Mouse (Mus musculus): ENCODE measurements around the gene Gucy1b2.

The Gucy1b2 gene

DNA sequence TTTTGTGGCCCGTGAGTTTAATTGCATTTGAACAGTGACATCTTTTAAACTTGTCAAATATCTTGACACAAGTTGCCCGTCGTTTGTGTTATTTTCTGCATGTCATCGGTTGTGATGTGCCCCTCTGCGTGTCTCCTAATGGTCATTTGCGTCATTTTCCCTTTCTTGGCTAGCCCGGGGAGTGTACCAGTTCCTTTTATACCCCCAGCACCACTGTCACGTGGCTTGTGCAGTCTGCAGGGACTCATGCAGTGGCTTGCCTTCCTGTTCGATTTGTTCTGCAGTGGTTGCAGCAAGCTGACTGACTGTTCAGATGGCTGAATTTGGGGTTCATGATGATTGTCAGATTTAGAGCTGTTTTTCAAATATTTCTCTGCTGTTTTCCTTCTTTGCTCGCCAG, 82.1 kb downstream of the Gucy1b2 start:
- DNase-seq (ENCODE audit: low spot score in 2 of 2), result no peak

DNA sequence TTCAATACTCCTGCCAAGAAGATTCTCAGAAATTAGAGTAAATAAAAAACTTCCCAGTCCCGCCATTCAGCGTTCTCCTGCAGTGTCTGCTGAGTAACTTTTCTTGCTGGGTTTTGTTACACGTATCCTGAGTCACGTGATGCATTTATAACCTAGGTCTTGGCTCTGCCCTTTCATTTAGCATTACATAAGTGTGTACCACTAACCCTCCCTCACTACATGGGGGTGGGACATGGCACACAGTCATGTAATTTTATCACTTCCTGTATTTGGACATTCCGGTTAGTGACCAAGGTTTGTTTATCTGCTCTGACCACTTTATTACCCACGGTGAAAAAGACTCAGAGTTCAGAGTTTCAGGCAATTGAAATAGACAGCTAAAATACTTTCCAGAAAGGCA, 85.3 kb downstream of the Gucy1b2 start:
- no peak for DNase-seq (ENCODE audit: low spot score in 2 of 2)

DNA sequence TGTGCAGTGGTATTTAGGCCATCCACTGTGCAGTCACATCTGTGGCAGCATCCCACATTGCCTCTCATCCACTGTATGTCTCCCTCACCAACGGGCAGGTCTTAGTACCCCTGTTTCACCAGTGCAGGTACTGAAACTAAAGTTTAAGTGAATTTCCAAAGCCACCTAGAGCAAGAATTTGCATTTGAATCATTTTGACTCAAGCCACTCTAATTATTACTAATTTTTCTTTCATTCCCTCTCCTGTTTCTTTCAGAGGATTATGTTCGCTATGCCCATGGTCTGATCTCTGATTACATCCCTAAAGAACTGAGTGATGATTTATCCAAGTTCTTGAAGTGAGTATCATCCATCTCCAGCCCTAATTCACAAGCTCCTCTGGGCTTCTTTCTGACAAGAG, 92.3 kb downstream of the Gucy1b2 start:
- DNase-seq (ENCODE audit: low spot score in 2 of 2), result no peak

DNA sequence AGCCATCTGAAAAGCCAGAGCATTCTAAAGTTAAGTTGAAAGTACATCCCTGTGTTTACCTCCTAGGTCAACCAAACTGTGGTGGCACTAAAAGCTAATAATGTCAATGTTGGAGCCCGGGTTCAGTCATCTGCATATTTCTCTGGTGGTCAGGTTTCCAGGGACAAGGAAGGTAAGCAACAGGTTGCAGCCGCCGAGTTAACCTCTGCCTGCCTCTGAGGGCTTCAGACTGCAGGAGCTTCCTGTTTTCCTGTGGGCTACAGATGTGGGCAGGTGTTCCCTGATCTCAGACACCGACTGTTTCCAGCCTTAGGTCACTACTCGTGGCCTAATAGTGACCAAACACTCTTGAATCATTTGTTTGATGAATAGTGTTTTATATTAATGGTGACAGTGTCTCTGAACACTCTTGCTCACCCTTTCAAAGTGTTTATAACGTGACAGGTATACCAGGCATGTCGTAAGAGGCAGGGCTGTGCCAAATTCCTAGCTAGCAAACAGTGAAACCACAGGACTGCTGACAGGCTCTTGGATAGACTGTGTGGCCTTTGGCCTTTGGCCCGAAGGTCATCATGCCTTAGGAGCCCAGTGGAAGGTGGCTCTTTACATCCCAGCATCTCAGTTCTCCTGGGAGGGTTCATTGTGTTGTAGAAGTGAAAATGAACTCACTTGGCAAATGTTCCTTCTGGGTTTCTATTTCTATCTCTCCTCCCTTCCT, 94.7 kb downstream of the Gucy1b2 start:
- no peak for DNase-seq (ENCODE audit: low spot score in 2 of 2)

DNA sequence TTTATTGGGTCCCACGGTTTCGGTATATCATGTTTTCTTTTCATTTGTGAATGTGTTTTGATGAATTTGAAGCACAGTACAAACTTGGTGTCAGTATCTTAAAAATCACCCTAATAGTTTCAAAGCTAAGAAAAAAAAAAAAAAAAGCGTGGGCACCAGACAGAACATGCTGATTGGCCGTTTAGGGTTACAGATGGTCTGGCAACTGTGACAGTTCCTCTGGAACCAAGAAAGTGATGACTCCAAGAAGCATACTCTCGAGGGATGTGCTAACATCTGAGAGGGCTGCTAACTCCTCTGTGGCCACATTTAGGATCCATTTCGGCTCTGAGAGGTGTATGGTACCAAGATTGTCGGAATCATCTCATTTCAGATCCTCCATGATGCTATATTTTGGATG, 100.9 kb downstream of the Gucy1b2 start:
- no peak for DNase-seq (ENCODE audit: low spot score in 2 of 2)

DNA sequence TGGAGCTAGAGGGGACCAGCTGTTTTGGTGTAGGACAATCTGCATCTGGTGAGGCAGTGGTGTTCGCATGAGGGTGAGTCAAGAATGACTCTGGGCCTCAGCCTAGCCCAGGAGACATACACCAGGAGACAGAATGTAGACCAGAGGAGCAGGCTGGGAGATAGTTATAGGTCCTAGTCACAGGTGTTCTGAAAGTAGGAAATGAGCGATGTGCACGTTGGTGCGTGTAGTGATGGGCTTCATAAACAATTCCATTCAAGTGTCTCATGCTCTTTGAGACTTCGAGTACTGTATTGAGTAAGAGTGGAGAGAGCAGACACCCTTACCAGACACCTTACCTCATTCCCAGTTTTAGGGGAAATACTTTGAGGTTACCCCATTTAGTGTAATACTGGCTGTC, 102.3 kb downstream of the Gucy1b2 start:
- DNase-seq (ENCODE audit: low spot score in 2 of 2), result no peak

DNA sequence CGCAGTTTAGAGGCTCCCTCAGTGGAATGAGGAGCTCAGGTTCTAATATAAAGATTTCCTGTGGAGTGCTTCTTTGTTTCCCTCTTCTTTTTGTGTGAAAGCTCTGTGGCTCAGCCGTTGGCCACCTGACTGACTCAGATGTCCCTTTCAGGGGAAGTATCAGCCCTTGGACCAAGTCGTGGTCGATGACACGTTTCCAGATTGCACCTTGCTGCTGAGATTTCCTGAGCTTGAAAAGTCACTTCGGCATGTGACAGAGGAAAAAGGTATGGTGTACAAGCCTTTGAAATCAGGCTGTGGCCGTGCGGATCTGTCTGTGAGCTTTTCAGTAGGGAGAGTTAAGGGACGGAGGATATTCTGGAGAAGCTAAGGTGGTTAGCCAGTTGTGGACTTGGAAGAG, 102.7 kb downstream of the Gucy1b2 start:
- DNase-seq (ENCODE audit: low spot score in 2 of 2), result no peak

DNA sequence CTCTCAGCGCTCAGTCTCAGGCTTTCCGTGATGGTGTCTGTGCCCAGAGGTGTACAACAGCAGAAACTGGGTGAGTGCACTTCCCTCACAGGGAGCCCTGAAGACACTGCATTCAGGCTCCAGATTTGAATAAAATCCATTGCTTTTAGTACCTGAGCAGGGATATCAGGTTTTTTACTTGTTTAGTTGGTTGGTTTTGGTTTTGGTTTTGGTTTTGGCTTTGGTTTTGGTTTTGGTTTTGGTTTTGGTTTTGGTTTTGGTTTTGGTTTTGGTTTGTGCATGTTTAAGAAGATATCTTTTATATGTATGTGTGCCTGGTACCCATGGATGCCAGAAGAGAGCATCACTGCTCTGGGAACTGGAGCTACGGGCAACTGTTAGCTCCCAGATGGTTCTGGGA, 105.2 kb downstream of the Gucy1b2 start:
- no peak for DNase-seq (ENCODE audit: low spot score in 2 of 2)

DNA sequence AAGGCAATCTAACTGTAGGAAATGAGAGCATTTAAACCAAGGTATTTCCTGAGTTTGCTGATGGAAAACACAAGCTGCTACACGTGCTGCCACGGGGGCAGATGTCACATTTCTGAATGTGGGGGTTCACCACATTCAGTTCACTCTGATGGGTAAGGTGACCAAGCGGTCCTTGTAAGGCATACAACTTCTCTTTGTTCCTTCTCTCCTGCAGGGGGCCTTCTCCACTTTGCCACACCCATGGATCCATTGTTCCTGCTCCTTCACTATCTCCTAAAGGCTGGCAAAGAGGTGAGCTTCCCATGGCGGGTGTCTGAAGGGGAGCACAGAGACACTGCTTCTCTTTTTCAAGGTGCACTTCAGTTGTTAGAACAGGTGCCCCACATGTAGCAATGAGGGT, 105.9 kb downstream of the Gucy1b2 start:
- DNase-seq (ENCODE audit: low spot score in 2 of 2), result no peak

DNA sequence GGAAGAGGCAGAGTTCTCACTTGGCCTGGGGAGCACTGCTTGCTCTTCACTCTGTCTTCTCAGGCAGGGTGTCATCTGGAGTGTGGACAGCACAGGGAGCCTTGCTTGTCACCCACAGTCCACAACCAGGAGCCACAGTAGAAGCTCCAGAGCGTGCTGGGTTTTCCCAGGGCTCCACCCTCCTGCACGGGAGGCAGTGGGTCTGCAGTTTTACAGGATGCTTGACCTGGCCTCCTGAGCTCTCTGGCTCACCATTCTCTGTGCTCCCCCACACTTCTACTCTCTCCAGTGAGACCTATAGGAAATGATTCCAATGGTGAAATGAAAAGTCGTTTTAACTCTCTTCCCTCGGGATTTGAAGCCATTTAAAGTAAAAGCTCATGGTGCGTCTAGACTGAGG, 106.3 kb downstream of the Gucy1b2 start:
- DNase-seq (ENCODE audit: low spot score in 2 of 2), result no peak

DNA sequence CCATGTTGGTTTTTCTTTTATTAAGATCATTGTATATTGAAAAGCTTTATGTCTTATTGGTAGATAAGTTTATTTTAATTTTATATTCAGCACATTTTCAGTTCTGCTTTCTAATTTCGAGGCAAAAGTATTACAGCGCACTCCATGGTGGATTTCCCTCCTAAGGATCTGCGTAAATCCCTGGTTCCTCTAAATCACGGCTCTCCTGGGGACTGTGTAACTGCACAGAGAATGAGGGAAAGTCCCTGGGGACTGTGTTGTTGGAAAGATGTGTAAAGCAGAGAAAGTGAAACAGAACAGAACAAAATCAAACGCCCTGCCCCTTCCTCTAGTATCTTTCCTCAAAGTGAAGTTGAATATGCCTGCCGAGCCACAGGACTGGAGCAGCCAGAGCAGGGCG, 109.0 kb downstream of the Gucy1b2 start:
- DNase-seq (ENCODE audit: low spot score in 2 of 2), result no peak

DNA sequence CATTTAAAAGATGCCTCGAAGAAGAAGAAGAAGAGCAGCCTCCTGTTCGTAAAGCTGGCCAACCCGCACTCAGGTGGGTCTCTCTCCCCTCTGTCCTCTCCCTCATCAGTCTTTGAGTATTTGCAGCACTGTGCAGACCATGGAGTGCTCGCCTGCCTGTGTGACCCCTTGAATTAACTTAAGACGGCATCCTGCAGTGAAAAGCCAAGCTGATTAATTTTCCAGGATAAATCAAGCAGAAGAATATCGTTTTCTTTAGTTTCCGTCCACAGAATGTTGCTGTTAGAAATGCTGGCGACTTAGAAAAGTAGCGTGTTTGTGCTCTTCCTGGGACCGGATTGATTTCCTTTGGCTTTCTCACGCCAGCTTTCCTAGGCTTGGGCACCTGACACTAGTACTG, 109.5 kb downstream of the Gucy1b2 start:
- no peak for DNase-seq (ENCODE audit: low spot score in 2 of 2)
